Mouse (Mus musculus) heart, embryonic 10.5 days (tissue): ENCODE data around the gene Mog. TPM values are rescaled to one million over a fixed set of nuclear protein-coding genes. Genes with fewer than 3 reads are reported as not detected.
"Not testable (repeated sequence)": the region's sequence is repeated elsewhere in the genome, so short reads cannot be mapped to it uniquely, and the experiment has no call there.

ENCODE experiments used
- DNase-seq: peaks from one replicate; pipeline ENCODE4 v3.0.0-alpha.2; 2017; ENCODE audit warnings: low spot score
- H3K27ac ChIP-seq: fragments of 300-500 bp; sonication (generic); 2 replicates; pipeline ENCODE4 v1.5.1; 2016; ENCODE audit warnings: mild to moderate bottlenecking
- H3K27me3 ChIP-seq: fragments of 300-500 bp; sonication (generic); 2 replicates; pipeline ENCODE4 v1.6.1; 2016; ENCODE audit warnings: mild to moderate bottlenecking; ENCODE audit not compliant: poor library complexity, insufficient read depth, severe bottlenecking
- H3K36me3 ChIP-seq: fragments of 300-500 bp; sonication (generic); 2 replicates; pipeline ENCODE4 v1.6.1; 2016; ENCODE audit warnings: mild to moderate bottlenecking, moderate library complexity
- H3K4me1 ChIP-seq: fragments of 300-500 bp; sonication (generic); 2 replicates; pipeline ENCODE4 v1.6.1; 2016; ENCODE audit warnings: mild to moderate bottlenecking
- H3K4me3 ChIP-seq: fragments of 300-500 bp; sonication (generic); 2 replicates; pipeline ENCODE4 v1.5.1; 2016; ENCODE audit warnings: mild to moderate bottlenecking, moderate library complexity
- H3K9me3 ChIP-seq: fragments of 300-500 bp; sonication (generic); 2 replicates; pipeline ENCODE4 v1.6.1; 2016; ENCODE audit warnings: mild to moderate bottlenecking, moderate library complexity
- WGBS: fragments of 180-500 bp; shearing (Covaris S2); methylation state at CpG from one replicate; pipeline ENCODE4 v1.1.7; 2016; 5-methylcytosine and 5-hydroxymethylcytosine counted together
- polyA plus RNA-seq: library from polyadenylated mRNA; unstranded; fragments of >200 nt; fragmentation: Nextera tagmentation; extraction: Ambion mirVana; gene quantifications from 2 replicates; pipeline ENCODE4 v1.2.1, GENCODE M21; 2016

The Mog gene
- polyA plus RNA-seq, 1 experiment from 2014 or later, result 0.10 TPM

DNA sequence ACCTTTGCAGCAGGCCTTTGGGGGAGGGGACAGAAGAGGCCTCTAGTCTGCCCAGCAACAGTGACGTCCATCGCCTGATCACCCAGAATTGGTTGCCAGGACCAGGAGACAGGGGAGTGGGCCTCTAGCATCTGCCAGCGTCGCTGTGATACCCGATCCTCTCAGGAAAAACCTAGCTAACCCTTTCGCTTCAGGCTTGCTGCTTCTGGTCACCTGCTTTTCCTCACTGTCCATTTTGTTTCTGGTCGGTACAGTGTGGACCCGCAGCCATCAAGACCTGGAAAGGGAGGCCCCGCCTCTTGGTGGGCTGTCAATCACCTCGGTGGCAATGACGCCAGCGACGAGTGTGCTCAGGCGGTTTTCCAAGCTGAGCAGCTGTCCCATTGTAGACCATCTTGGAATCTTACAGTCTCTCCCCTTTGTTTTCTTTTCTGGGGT, 5.5 kb upstream of the Mog start:
- under 1% methylated on average over 14 of the region's 14 CpGs for WGBS
- DNase-seq, result peak; percentile 98

GRCm38 (mm10) chr17:37028212-37028611, 5.0 kb upstream of the Mog start:
- H3K27me3 ChIP-seq, result no peaks in the 10 kb centered on the region
- no peaks in the 10 kb centered on the region for H3K9me3 ChIP-seq
- peak overlapping the region; percentile 90 for H3K27ac ChIP-seq
- no peaks in the 10 kb centered on the region for H3K36me3 ChIP-seq
- 5% methylated on average over 10 of the region's 10 CpGs for WGBS
- no peak for DNase-seq
- H3K4me3 ChIP-seq, result peak overlapping the region; percentile 57
- H3K4me1 ChIP-seq, result no peaks in the 10 kb centered on the region

More for the DNA sequence above, 5.5 kb upstream of the Mog start:
- Histone ChIP-seq H3K27me3 (no peaks in the 10 kb centered on the region), H3K4me3 (peak overlapping the region; percentile 57), H3K4me1 (no peaks in the 10 kb centered on the region), H3K9me3 (no peaks in the 10 kb centered on the region), H3K27ac (peak overlapping the region; percentile 90), H3K36me3 (no peaks in the 10 kb centered on the region)

GRCm38 (mm10) chr17:37027486-37027885, 4.3 kb upstream of the Mog start:
- H3K4me1 ChIP-seq, result no peaks in the 10 kb centered on the region
- 95% methylated on average over 4 of the region's 4 CpGs for WGBS
- H3K27ac ChIP-seq, result peak overlapping the region; percentile 90
- H3K9me3 ChIP-seq, result no peaks in the 10 kb centered on the region
- no peaks in the 10 kb centered on the region for H3K27me3 ChIP-seq
- no peaks in the 10 kb centered on the region for H3K36me3 ChIP-seq
- no peak for DNase-seq
- no peak overlapping the region for H3K4me3 ChIP-seq

GRCm38 (mm10) chr17:37026425-37026824, 3.2 kb upstream of the Mog start:
- no peaks in the 10 kb centered on the region for H3K9me3 ChIP-seq
- no peak overlapping the region for H3K27ac ChIP-seq
- H3K4me1 ChIP-seq, result no peaks in the 10 kb centered on the region
- H3K36me3 ChIP-seq, result no peaks in the 10 kb centered on the region
- H3K27me3 ChIP-seq, result no peaks in the 10 kb centered on the region
- 98% methylated on average over 2 of the region's 2 CpGs for WGBS
- no peak for DNase-seq
- no peak overlapping the region for H3K4me3 ChIP-seq

- WGBS, result 97% methylated on average over 5 of the region's 5 CpGs
- not testable (repeated sequence) for H3K27me3 ChIP-seq
These were observed 4.0 kb downstream of the Mog start for GRCm38 (mm10) chr17:37019242-37019641.

GRCm38 (mm10) chr17:37018328-37018727, 4.9 kb downstream of the Mog start:
- H3K4me1 ChIP-seq, result no peaks in the 10 kb centered on the region
- no peak overlapping the region for H3K27ac ChIP-seq
- H3K4me3 ChIP-seq, result no peak overlapping the region
- DNase-seq, result no peak
- no peaks in the 10 kb centered on the region for H3K27me3 ChIP-seq
- H3K9me3 ChIP-seq, result no peaks in the 10 kb centered on the region
- WGBS, result 80% methylated on average over 3 of the region's 3 CpGs
- H3K36me3 ChIP-seq, result no peaks in the 10 kb centered on the region

More at GRCm38 (mm10) chr17:37019242-37019641, 4.0 kb downstream of the Mog start:
- H3K4me3 ChIP-seq, DNase-seq, H3K36me3 ChIP-seq, H3K9me3 ChIP-seq, H3K4me1 ChIP-seq, H3K27ac ChIP-seq: not testable (repeated sequence)

DNA sequence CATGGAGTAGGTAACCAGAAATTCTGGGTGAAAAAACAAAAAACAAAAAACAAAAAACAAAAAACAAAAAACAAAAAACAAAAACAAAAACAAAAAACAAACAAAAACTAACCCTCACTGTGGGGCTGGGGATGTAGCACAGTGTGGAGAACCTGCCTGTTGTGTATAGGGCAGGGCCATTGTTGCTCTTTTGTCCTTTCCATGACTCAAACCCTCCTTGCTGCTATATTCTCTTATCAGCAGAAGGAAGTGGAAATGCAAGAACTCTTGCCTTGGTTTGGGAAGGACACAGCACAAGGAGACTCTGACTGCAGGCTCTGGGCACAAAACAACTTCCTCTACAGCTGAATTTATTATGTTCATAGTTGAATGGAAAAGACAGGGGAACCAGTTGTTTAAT, 6.9 kb downstream of the Mog start:
- Histone ChIP-seq H3K4me1 (no peaks in the 10 kb centered on the region), H3K27me3 (no peaks in the 10 kb centered on the region), H3K4me3 (no peak overlapping the region), H3K9me3 (no peaks in the 10 kb centered on the region), H3K27ac (no peak overlapping the region), H3K36me3 (peaks cover 3% of the 10 kb centered on the region; the same call in 1 of the 2 replicates)
- no peak for DNase-seq

GRCm38 (mm10) chr17:37012141-37012540, 11.1 kb downstream of the Mog start:
- Histone ChIP-seq H3K4me3 (no peak overlapping the region), H3K9me3 (no peaks in the 10 kb centered on the region), H3K4me1 (no peaks in the 10 kb centered on the region), H3K36me3 (peaks cover 43% of the 10 kb centered on the region), H3K27me3 (no peaks in the 10 kb centered on the region), H3K27ac (no peak overlapping the region)
- 44% methylated on average over 5 of the region's 5 CpGs for WGBS
- no peak for DNase-seq

GRCm38 (mm10) chr17:37011719-37012118, 11.5 kb downstream of the Mog start:
- Histone ChIP-seq H3K4me3 (no peak overlapping the region), H3K9me3 (no peaks in the 10 kb centered on the region), H3K27me3 (no peaks in the 10 kb centered on the region), H3K4me1 (no peaks in the 10 kb centered on the region), H3K27ac (no peak overlapping the region), H3K36me3 (peaks cover 46% of the 10 kb centered on the region)
- 70% methylated on average over 3 of the region's 3 CpGs for WGBS
- no peak for DNase-seq

- no peak for DNase-seq
These were observed 13.6 kb downstream of the Mog start for GRCm38 (mm10) chr17:37009460-37010042.

GRCm38 (mm10) chr17:37008161-37008560, 15.0 kb downstream of the Mog start:
- Histone ChIP-seq H3K27ac (no peak overlapping the region), H3K9me3 (no peaks in the 10 kb centered on the region), H3K4me1 (no peaks in the 10 kb centered on the region), H3K4me3 (no peak overlapping the region), H3K27me3 (no peaks in the 10 kb centered on the region), H3K36me3 (peaks cover 67% of the 10 kb centered on the region)
- 86% methylated on average over 6 of the region's 6 CpGs for WGBS
- DNase-seq, result no peak

More at GRCm38 (mm10) chr17:37009460-37010042, 13.6 kb downstream of the Mog start:
- Histone ChIP-seq H3K27ac (no peak overlapping the region), H3K4me1 (no peaks in the 10 kb centered on the region), H3K27me3 (no peaks in the 10 kb centered on the region), H3K36me3 (peaks cover 66% of the 10 kb centered on the region), H3K9me3 (no peaks in the 10 kb centered on the region), H3K4me3 (no peak overlapping the region)
- WGBS, result 88% methylated on average over 17 of the region's 17 CpGs

- Histone ChIP-seq H3K36me3 (peaks cover 36% of the 10 kb centered on the region), H3K4me1 (no peaks in the 10 kb centered on the region), H3K27ac (peak overlapping the region; percentile 96), H3K9me3 (no peaks in the 10 kb centered on the region), H3K27me3 (no peaks in the 10 kb centered on the region), H3K4me3 (peak overlapping the region; percentile 84)
- DNase-seq, result no peak
- 33% methylated on average over 4 of the region's 4 CpGs for WGBS
These were observed 19.8 kb downstream of the Mog start for GRCm38 (mm10) chr17:37003366-37003765.

DNA sequence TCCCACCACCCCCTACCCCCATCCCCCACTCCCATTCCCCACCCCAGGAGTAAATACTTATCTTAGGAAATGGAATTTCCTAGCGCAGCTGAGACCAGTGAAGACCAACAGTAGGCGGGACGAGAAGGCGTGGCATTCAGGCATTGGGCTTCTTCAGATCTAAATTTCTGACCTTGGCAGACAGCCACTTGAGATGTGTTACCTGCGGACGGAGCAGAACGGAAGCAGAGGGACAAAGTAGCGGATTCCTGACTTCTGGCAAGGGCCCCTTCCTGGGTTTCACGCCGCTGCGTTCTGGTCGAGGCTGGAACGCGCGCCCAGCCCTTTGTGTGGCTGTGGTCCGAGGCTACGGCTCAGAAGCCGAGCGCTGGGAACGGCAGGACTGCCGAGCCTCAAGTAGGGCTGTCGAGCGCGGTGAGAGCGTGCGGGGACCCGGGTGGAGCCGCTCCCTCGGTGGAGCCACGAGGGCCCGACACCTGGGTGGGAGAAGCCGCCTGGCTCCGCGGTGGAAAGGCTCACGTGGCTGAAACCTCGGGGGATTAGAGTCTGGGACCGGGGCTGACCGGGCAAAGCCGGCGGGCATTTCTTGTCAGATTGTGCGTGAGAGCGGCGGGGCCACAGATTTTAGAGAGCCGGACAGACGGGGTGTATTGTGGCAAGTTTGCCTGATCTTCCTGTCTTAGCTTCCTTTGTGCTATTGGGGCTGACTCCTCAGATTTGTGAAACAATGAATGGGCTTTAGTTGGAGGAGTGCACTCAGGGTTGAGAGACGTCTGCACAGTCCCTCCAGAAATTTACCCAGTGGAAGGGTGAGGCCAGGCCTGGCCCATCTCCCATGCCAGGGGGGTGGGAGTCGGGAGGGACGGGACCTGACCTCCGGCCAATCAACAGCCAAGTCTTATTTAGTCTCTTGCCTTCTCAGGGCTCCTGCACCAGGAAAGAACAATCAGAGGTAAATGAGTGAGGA, 20.6 kb downstream of the Mog start:
- Histone ChIP-seq H3K36me3 (peaks cover 29% of the 10 kb centered on the region), H3K4me3 (peak overlapping the region; percentile 84), H3K9me3 (no peaks in the 10 kb centered on the region), H3K27ac (peak overlapping the region; percentile 96), H3K4me1 (no peaks in the 10 kb centered on the region), H3K27me3 (no peaks in the 10 kb centered on the region)
- DNase-seq, result peak; percentile 92
- under 1% methylated on average over 49 of the region's 49 CpGs for WGBS
